Mouse (Mus musculus) midbrain, embryonic 12.5 days (tissue): Measurements from ENCODE around the gene Lcn6. TPM values are rescaled to one million over a fixed set of nuclear protein-coding genes. Genes with fewer than 3 reads are reported as not detected.
"Not testable (repeated sequence)": the region's sequence is repeated elsewhere in the genome, so short reads cannot be mapped to it uniquely, and the experiment has no call there.

Source experiments
- ATAC-seq: fragments of 200-750 bp; cut with Nextera tagmentation; 2 replicates; pipeline ENCODE4 v1.8.0; 2017; ENCODE audit warnings: low read depth, moderate TSS enrichment, moderate library complexity; ENCODE audit not compliant: low FRiP score
- H3K27ac ChIP-seq: fragments of 300-500 bp; sonication (generic); replicated peaks from 2 replicates; pipeline ENCODE4 v1.5.1; 2016; ENCODE audit warnings: mild to moderate bottlenecking
- H3K27me3 ChIP-seq: fragments of 300-500 bp; sonication (generic); 2 replicates; pipeline ENCODE4 v1.6.1; 2016; ENCODE audit warnings: mild to moderate bottlenecking
- H3K36me3 ChIP-seq: fragments of 300-500 bp; sonication (generic); 2 replicates; pipeline ENCODE4 v1.6.1; 2016
- H3K4me1 ChIP-seq: fragments of 300-500 bp; sonication (generic); 2 replicates; pipeline ENCODE4 v1.6.1; 2016
- H3K4me2 ChIP-seq: fragments of 300-500 bp; sonication (generic); replicated peaks from 2 replicates; pipeline ENCODE4 v1.6.1; 2016; ENCODE audit warnings: mild to moderate bottlenecking, moderate library complexity
- H3K4me3 ChIP-seq: fragments of 300-500 bp; sonication (generic); 2 replicates; pipeline ENCODE4 v1.5.1; 2016; ENCODE audit warnings: mild to moderate bottlenecking
- H3K9ac ChIP-seq: fragments of 300-500 bp; sonication (generic); replicated peaks from 2 replicates; pipeline ENCODE4 v1.6.1; 2016; ENCODE audit warnings: mild to moderate bottlenecking, moderate library complexity
- H3K9me3 ChIP-seq: fragments of 300-500 bp; sonication (generic); 2 replicates; pipeline ENCODE4 v1.6.1; 2016; ENCODE audit warnings: mild to moderate bottlenecking
- WGBS: fragments of 180-500 bp; shearing (Covaris S2); methylation state at CpG from one replicate; pipeline ENCODE4 v1.1.7; 2016; 5-methylcytosine and 5-hydroxymethylcytosine counted together
- polyA plus RNA-seq: library from polyadenylated mRNA; unstranded; fragments of >200 nt; fragmentation: Nextera tagmentation; extraction: Ambion mirVana; gene quantifications from 2 replicates; pipeline ENCODE4 v1.2.1, GENCODE M21; 2016

The Lcn6 gene
- polyA plus RNA-seq, 1 experiment from 2014 or later, result not detected

DNA sequence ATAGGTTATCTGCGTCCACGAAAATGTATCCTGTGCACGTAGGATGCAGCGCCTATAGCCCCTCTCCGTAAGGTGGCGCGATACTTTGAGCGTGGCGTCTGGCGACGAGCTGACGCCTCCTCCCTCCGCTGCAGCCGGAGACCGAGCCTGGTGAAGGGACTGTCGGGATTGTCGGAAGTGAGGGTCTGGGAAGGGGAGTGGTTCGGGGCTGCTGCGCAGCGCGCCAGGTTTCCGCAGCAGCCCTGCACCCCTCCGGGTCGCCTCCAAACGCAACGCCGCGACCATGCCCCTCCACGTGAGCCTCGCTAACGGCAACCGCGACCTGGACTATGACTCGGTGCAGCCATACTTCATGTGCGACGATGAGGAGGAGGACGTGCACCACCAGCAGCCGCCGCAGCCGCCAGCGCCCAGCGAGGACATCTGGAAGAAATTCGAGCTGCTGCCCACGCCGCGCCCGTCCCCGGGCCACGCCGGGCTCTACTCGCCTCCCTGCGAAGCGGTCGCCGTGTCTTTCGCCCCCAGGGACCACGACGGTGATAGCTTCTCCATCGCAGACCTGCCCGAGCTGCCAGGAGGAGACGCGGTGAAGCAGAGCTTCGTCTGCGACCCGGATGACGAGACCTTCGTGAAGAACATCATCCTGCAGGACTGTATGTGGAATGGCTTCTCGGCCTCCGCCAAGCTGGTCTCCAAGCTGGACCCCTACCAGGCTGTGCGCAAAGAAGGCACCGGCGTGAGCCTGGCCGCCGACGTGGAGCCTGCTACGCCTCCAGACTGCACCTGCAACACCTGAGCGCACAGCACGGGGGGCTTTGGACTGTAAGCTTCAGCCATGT is 30.3 kb downstream of the Lcn6 start, which contains the start of gene Bmyc:
Gene Bmyc, plus strand, starts transcription at position 97 of the 839 bp plus-strand sequence.
- WGBS, result under 1% methylated on average over 78 of the region's 78 CpGs
- Histone ChIP-seq H3K4me1 (peaks cover 10% of the 10 kb centered on the region), H3K27ac (peak within 1 kb of the TSS; percentile 83), H3K9me3 (no peaks in the 10 kb centered on the region), H3K4me2 (peak within 1 kb of the TSS; percentile 81), H3K9ac (peak within 1 kb of the TSS; percentile 83), H3K36me3 (no peaks in the 10 kb centered on the region), H3K27me3 (no peaks in the 10 kb centered on the region), H3K4me3 (peak within 1 kb of the TSS; percentile 78)
- peak; percentile 91 for ATAC-seq

DNA sequence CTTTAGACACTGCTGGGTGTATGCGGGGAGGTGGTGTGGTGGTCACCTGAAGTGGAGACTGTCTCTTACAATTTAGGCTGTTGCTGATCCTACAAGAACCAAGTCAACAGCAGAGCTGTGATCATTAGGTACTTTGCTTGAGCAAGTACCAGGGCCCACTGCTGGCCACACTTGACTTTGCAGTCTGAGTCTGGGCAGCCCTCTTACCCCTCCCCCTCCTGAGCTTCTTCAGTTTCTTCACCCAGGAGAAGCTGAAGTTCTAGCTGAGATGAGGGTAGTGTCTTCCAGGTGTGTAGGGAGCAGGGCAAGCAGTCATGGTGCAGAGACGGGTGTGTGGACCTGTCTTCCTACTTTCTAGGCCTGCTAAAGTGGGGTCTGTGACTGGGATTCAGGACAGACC is 31.5 kb downstream of the Lcn6 start:
- no peak overlapping the region for H3K4me3 ChIP-seq
- no peaks in the 10 kb centered on the region for H3K36me3 ChIP-seq
- H3K9me3 ChIP-seq, result no peaks in the 10 kb centered on the region
- H3K27me3 ChIP-seq, result no peaks in the 10 kb centered on the region
- no peak overlapping the region for H3K9ac ChIP-seq
- no peak for ATAC-seq
- peaks cover 10% of the 10 kb centered on the region for H3K4me1 ChIP-seq
- H3K27ac ChIP-seq, result no peak overlapping the region
- 0 out of 2 replicates have a peak overlapping the region, but pooled peaks have one; percentile 21 for H3K4me2 ChIP-seq
- WGBS, result 80% methylated on average over 2 of the region's 2 CpGs

DNA sequence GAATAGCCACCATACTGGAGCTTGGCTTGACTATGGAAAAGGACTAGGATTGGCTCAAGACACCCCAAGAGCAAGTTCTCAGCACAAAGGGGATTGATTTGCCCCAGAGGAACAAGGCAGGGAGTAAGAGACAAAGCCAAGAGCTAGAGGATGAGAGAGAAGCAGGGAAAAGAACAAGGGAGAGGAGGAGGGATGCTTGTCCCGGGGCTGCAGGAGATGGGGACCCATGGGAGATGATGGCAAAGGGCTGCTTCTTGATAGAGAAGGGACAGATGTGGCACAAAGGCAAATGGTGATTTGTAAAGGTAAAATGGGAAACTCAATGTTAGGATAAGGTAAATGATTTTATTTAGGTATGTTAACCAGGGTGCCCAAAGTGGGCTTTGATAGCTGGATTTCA is 32.5 kb downstream of the Lcn6 start:
- H3K27me3 ChIP-seq, H3K36me3 ChIP-seq, H3K9me3 ChIP-seq, H3K4me3 ChIP-seq, ATAC-seq, H3K27ac ChIP-seq, H3K9ac ChIP-seq, H3K4me2 ChIP-seq: not testable (repeated sequence)
- H3K4me1 ChIP-seq, result peaks cover 10% of the 10 kb centered on the region
- 96% methylated on average over 1 of the region's 1 CpGs for WGBS

DNA sequence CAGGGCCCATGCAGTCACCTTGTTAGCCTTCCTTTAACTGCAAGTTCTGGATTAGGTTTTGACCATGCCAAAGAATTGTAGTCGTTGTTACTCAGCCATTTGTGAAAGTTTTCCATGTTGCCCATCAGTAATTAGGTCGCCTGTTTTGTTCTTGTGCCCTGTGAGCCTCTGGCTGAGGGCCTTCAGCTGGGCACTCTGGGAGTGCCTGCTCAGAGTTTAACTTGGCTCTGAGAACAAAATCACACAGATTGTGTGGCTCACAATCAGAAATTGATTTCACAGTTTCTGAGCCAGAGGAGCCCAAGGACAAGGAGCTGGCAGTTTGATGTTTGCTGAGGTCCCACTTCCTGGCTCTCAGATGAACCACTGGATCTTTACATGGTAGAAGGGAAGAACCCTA is 33.2 kb downstream of the Lcn6 start:
- not testable (repeated sequence) for H3K4me2 ChIP-seq, ATAC-seq, H3K27me3 ChIP-seq, H3K4me3 ChIP-seq, H3K9ac ChIP-seq, H3K27ac ChIP-seq, H3K9me3 ChIP-seq, H3K36me3 ChIP-seq
- peaks cover 10% of the 10 kb centered on the region for H3K4me1 ChIP-seq
- WGBS, result 81% methylated on average over 2 of the region's 2 CpGs

DNA sequence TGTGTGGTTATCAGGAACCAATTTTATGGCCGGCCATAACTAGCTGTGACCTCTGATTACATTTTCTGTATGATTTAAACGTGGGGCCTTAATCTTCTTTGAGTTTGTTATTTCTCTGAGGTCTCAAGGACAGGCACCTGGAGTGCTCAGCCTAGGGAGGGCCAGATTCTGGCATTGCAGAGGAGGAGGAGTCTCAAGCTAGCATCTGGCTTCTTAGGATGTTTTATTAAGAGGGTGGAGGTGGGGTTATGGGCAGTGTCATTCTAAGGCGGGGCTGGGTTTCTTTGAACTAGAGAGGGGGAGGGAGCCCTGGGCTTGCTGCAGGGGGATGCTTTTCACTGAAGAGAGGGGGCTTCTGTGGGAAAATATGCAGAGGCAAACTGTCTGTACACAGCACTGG is 35.1 kb downstream of the Lcn6 start:
- H3K4me3 ChIP-seq, ATAC-seq, H3K9ac ChIP-seq, H3K36me3 ChIP-seq, H3K4me2 ChIP-seq, H3K27me3 ChIP-seq, H3K27ac ChIP-seq, H3K9me3 ChIP-seq: not testable (repeated sequence)
- peaks cover 10% of the 10 kb centered on the region for H3K4me1 ChIP-seq
- WGBS, result 36% methylated on average over 3 of the region's 3 CpGs

- H3K27me3 ChIP-seq, result no peaks in the 10 kb centered on the region
- no peaks in the 10 kb centered on the region for H3K36me3 ChIP-seq
- no peak overlapping the region for H3K9ac ChIP-seq
- ATAC-seq, result no peak
- H3K4me1 ChIP-seq, result no peaks in the 10 kb centered on the region
- H3K4me2 ChIP-seq, result no peak overlapping the region
- H3K27ac ChIP-seq, result no peak overlapping the region
- H3K4me3 ChIP-seq, result no peak overlapping the region
- H3K9me3 ChIP-seq, result no peaks in the 10 kb centered on the region
These were observed 40.6 kb downstream of the Lcn6 start for GRCm38 (mm10) chr2:25717222-25717621.

Other genes with a start within 250 kb of the Lcn6 start
- 9.4 and 10.3 TPM in 2 replicates for gene Abca2, start 248.1 kb upstream of the Lcn6 start, polyA plus RNA-seq
- 2.5 and 2.9 TPM in 2 replicates for gene Clic3, start 219.9 kb upstream of the Lcn6 start, polyA plus RNA-seq
- gene Paxx, start 215.7 kb upstream of the Lcn6 start, polyA plus RNA-seq, result 42.9 and 48.6 TPM in 2 replicates
- gene Ptgds, start 206.7 kb upstream of the Lcn6 start, polyA plus RNA-seq, result 1.5 and 1.8 TPM in 2 replicates
- gene Lcn12, start 182.9 kb upstream of the Lcn6 start, polyA plus RNA-seq, result not detected in 2 replicates
- 104 and 112 TPM in 2 replicates for gene Fbxw5, start 176.0 kb upstream of the Lcn6 start, polyA plus RNA-seq
- gene C8g, start 175.1 kb upstream of the Lcn6 start, polyA plus RNA-seq, result 5.1 and 5.3 TPM in 2 replicates
- gene Traf2, start 129.8 kb upstream of the Lcn6 start, polyA plus RNA-seq, result 32.3 and 32.4 TPM in 2 replicates
- 362 and 366 TPM in 2 replicates for gene Edf1, start 118.9 kb upstream of the Lcn6 start, polyA plus RNA-seq
- gene Mamdc4, start 101.9 kb upstream of the Lcn6 start, polyA plus RNA-seq, result 5.1 and 7.2 TPM in 2 replicates
- 166 and 173 TPM in 2 replicates for gene Phpt1, start 101.6 kb upstream of the Lcn6 start, polyA plus RNA-seq
- 1.8 and 1.9 TPM in 2 replicates for gene Ajm1, start 95.0 kb upstream of the Lcn6 start, polyA plus RNA-seq
- 69.3 and 71.0 TPM in 2 replicates for gene Rabl6, start 68.3 kb upstream of the Lcn6 start, polyA plus RNA-seq
- 0.20 and 0.36 TPM in 2 replicates for gene Ccdc183, start 59.1 kb upstream of the Lcn6 start, polyA plus RNA-seq
- 15.4 and 20.7 TPM in 2 replicates for gene Tmem141, start 54.8 kb upstream of the Lcn6 start, polyA plus RNA-seq
- gene Fcna, start 48.8 kb upstream of the Lcn6 start, polyA plus RNA-seq, result 1.6 and 2.2 TPM in 2 replicates
- not detected in 2 replicates for gene Lcn8, start 23.7 kb upstream of the Lcn6 start, polyA plus RNA-seq
- gene Lcn5, start 18.8 kb upstream of the Lcn6 start, polyA plus RNA-seq, result not detected in 2 replicates
- gene Lcn10, start 5.9 kb downstream of the Lcn6 start, polyA plus RNA-seq, result not detected in 2 replicates
- gene Obp2a, start 23.3 kb downstream of the Lcn6 start, polyA plus RNA-seq, result not detected in 2 replicates
- gene Bmyc, start 30.0 kb downstream of the Lcn6 start, polyA plus RNA-seq, result 76.1 and 78.5 TPM in 2 replicates
- gene Obp2b, start 60.2 kb downstream of the Lcn6 start, polyA plus RNA-seq, result not detected in 2 replicates
- not detected in 2 replicates for gene Lcn3, start 88.8 kb downstream of the Lcn6 start, polyA plus RNA-seq
- gene Lcn11, start 100.2 kb downstream of the Lcn6 start, polyA plus RNA-seq, result not detected in 2 replicates
- not detected in 2 replicates for gene Gm13539, start 105.5 kb downstream of the Lcn6 start, polyA plus RNA-seq
- gene Glt6d1, start 139.1 kb downstream of the Lcn6 start, polyA plus RNA-seq, result not detected in 2 replicates
- gene Lcn9, start 146.4 kb downstream of the Lcn6 start, polyA plus RNA-seq, result not detected in 2 replicates
- not detected in 2 replicates for gene Sohlh1, start 170.5 kb downstream of the Lcn6 start, polyA plus RNA-seq
- 2.4 TPM in 2 replicates for gene Kcnt1, start 186.9 kb downstream of the Lcn6 start, polyA plus RNA-seq